Mouse (Mus musculus) T-helper 17 cell (primary cell): ENCODE results near the gene R3hcc1l.

Experiments
- in situ Hi-C, 2 experiments: fragments of 300-600 bp; cut with MboI, MseI; formaldehyde crosslinking; loops; 1 replicate in 1 of 2; 2 replicates in 1 of 2; pipeline ENCODE4 v1.15.1; 2025; ENCODE audit warnings: high pct_unique_total_duplicates in 2 of 2

The R3hcc1l gene

DNA sequence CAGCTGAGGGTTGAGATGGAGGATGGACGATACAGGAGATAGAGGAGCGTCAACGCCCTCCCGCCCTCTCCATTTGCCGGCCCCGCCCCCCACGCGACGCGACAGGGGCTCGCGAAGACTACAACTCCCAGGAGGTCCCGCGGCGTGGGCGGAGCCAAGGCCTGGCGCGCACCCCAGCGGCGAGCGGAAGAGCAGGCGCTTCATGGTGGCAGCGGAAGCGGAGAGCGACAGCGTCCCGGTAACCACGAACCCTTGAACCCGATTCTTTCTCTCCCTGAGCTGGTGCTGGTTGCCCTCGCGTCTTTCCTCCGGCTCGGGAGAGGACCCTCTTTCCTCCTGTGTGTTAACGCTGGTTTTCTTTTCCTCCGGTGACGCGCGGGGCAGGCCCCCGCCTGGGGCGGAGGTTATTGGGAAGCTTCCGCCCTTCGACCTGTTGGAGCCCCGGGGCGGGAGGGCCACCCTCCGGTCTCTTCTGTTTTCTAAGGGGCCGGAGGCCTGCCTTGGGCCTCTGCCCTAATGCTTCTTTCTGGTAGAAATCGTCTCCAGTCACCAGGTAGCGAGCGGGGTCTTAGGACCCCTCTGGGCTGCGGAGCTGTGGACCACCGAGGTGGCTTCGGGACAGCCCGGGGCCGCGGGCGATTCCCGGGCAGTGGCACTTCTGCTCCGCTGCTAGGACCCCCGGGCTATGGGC is at the start of gene R3hcc1l:
Gene R3hcc1l, plus strand, starts transcription at position 140 of the 691 bp plus-strand sequence.
- in situ Hi-C loops, result loop anchor here in 1 of 2 experiments (10.0 kb wide), 1 partner anchor 256 kb away; the partner anchor contains the start of gene Hps1

DNA sequence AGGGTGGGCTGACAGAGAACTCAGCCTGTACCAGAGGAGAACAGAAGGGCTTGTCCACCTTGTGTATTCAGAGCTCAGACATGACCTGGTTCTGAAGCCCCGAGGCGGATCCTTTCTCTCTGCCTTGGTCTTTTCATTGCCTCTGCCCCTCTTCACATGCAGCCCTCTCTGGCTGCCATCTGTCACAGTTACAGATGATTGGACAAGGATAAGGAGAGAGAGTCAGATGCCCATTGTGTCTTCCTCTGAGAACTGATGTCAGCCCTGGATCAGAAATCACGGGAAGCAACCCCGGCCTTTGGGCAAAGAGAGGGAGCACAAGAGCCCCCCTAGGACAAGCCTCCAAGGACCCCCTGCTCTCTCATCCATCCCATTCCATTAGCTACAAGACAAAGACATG is 47.0 kb upstream of the R3hcc1l start:
- in situ Hi-C loops, result no loop called here

DNA sequence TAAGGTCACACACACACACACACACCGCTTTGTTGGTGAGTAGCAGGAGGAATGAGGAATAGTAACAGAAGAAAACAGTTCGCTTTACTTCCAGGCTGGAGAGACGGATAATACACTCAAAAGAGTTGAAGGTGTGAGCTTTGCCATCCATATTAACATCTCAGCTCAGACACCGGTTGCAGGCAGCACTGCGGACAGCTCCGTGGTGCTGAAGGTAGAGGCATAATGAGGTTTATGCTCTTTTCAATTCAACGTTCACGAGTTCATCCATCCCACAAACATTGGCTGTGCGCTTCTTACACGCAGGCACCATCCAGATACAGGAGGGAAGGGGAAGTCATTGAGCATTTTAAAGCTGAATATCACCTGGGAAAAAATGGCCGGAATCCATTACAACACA is 45.7 kb upstream of the R3hcc1l start:
- in situ Hi-C loops, result no loop called here

DNA sequence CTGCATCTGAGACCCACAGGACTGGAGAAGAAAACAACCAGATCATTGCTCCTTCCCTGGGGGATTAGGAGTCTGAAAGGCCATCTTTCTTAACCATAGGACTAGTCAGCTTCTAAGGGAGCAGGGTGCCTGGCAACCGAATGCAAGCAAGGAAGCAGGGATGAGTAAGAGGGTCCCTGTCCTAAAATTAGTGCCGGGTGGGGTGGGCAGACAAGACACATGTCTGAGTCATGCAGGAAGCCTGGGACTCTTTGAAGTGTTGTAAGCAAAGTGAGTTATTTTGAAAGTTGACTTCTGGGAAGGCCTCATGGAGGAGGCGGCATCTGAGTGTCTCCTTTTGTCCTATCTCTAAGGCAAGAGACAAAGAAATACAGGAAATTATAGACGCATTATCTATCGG is 40.8 kb upstream of the R3hcc1l start:
- in situ Hi-C loops, result no loop called here

GRCm38 (mm10) chr19:42478303-42478702 is 40.3 kb upstream of the R3hcc1l start:
- in situ Hi-C loops, result no loop called here

DNA sequence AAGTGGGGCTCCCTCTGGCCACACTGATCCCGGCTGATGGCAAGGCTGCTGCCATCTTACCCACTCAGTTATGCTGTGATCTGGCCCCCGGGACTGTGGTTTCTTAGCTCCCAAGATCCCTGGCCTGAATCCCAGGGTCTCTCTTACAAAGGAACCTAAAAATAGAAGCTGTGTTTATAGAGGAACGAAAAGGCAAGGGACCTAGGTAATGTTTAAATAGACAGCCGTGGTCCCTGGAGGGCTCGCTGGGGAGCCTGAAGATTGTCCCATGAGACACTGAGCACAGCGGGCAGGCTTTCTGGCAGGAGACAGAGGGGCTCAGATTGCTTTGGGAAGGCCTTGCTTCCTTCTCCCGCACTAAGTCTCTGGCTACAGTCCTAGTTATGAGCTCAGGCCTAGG is 33.1 kb upstream of the R3hcc1l start:
- in situ Hi-C loops, result no loop called here

DNA sequence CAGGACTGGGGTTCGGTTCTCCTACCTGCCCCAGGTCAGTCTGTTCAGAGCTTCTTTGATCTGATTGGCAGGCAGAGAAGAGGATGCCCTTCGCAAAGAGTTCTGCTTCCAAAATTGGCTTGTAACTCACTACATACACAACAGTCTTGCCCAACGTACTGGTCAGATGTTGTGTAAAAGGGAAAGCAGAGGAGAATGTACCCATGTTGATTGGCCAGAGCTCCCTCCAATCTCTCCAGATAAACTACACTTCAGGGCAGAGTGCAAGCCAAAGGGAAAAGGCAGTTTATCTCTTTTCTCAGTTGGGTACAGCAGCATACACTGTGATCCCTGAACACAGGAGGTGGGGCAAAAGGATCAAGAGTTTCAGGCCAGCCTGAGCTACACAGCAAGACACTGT is 31.3 kb upstream of the R3hcc1l start:
- in situ Hi-C loops, result no loop called here

DNA sequence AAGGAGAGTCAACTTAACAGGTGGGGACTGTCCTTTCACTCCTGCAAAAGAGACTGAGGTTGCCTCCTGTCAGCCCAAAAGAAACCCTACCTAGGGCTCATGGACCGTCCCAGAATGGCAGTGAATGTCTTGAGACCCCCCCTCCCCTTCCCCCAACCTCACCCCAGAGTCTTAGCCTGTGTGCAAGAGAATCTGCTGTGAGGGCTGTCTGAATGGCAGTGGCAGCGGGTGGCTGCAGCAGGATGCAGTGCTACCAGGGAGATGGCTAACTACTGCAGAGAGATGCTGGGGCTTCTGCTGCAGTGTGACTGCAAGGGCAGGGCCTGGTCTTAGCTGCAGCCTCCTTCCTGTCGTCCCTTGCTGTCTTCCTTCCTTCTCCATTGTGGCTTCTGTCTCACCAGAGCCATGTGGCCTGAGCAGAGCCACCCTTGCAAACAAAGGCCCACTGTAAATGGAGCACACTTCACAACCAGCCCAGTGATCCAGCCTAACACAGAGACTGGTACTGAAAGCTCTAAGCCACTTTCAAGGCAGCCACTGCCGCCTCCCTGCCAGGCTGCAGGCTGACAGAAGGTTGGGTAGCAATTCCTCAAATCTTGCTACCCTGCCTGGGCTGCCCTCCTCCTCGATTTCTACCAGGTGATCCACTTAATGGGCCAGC is 25.2 kb upstream of the R3hcc1l start:
- in situ Hi-C loops, result no loop called here

- in situ Hi-C loops, result no loop called here
Measured at GRCm38 (mm10) chr19:42504156-42504555, 14.4 kb upstream of the R3hcc1l start.

GRCm38 (mm10) chr19:42509625-42510024 is 8.9 kb upstream of the R3hcc1l start:
- in situ Hi-C loops, result loop anchor here in 1 of 2 experiments (10.0 kb wide), 1 partner anchor 265 kb away; the partner anchor contains the start of gene Hps1

DNA sequence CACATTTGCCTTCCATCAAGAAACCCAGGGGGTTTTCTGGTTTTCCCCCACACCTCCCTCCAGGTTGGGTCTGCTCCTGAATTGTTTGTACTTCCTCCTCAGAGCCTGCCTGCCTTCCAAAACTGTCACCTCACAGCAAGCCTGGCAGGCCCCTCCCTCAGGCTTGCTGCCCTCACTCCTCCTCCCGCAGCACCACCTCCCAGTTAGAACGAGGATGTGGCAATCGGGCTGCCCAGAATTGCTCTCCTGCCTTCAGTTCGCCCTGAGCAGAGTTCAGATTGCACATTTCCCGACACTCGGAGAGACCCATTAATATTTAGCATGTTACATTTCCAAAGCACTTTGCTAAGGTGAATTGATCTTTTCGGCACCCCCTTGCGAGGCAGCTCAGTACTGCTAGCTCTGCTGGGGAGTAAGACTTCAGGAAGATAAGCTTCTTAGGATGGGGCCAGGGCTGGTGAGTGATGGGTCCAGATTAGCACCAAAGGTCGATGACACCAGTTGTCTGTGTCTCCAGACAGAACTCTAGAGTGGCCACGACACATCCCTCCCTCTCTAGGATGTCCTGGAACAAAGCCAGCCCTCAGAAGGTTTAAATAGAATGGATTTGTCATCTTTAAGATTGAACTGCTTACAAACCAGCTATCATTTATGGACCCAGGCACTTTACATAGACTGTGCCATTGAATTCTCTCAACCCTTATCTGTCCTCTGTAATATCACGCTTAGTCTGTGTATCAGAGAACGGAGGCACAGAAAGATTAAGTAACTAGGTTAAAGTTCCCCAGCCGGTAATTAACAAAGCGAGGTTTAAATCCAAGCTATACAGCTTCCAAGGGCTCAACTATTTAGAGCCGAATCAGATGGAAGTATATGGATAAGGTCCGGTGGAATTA is 8.0 kb upstream of the R3hcc1l start:
- in situ Hi-C loops, result loop anchor here in 1 of 2 experiments (10.0 kb wide), 1 partner anchor 264 kb away; the partner anchor contains the start of gene Hps1

DNA sequence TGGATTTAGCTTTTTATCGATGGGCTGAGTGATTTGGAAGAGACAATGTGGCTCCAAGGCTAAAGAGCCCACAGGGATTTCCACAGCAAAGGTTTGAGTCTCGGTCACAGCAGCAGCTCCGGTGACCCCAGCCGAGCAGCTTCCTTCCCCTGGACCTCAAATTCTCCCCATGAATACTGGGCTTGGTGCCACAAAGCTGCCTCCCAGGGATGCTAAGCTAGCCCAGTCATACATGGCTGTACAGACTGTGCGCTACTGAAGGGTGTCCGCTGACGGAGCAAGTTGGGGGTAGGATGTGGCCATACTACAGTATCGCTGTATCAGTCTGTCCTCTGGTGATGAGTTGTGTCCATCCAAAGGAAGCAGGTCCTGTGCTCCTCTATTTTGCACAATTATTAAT is 2.9 kb upstream of the R3hcc1l start:
- in situ Hi-C loops, result loop anchor here in 1 of 2 experiments (10.0 kb wide), 1 partner anchor 259 kb away; the partner anchor contains the start of gene Hps1

- in situ Hi-C loops, result loop anchor here in 1 of 2 experiments (10.0 kb wide), 1 partner anchor 259 kb away; the partner anchor contains the start of gene Hps1
Measured at GRCm38 (mm10) chr19:42516121-42516520, 2.4 kb upstream of the R3hcc1l start.

DNA sequence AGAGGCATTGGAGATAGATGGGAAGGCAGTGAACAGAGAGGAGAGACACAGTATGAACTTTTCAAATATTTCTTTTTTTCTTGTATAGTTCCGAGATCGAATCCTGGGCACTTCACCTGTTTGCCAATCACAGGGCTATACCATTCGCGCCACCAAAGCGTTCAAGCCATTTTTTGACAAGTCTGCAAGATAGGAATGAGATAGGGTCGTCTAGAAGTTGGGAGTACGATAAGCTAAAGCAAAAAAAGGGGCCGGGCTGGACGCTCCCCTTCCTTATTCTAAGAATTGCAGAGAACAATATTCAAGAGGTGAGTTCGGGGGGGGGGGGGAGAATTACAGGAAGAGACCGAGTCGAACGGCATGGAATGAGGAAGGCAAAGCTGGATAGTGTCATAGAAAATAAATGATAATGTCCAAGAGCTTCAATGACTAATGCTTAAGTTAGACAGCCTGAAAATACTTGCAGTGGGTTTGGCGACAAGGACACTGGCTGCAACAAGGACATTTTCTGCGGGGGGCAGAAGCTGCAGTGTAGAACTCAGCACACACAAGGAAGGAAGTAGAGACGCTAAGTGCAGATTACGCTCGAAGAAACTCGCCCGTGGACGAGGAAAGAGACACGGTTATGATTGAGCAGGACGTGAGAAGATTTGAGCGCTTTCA is 471 bp upstream of the R3hcc1l start:
- in situ Hi-C loops, result loop anchor here in 1 of 2 experiments (10.0 kb wide), 1 partner anchor 257 kb away; the partner anchor contains the start of gene Hps1

GRCm38 (mm10) chr19:42519760-42520159 is 1.2 kb downstream of the R3hcc1l start:
- in situ Hi-C loops, result loop anchor here (5.0 to 10.0 kb wide), 3 partner anchors 248 to 1855 kb away; partner anchors contain the start of gene Hps1 (in 1 of the 2)

- in situ Hi-C loops, result loop anchor here in 1 of 2 experiments (5.0 to 10.0 kb wide), 2 partner anchors 243 to 1860 kb away; no protein-coding TSS in a partner anchor
Measured at GRCm38 (mm10) chr19:42524703-42525102, 6.1 kb downstream of the R3hcc1l start.

GRCm38 (mm10) chr19:42529992-42530437 is 11.5 kb downstream of the R3hcc1l start:
- in situ Hi-C loops, result loop anchor here (10.0 kb wide), 2 partner anchors 1025 to 1865 kb away; no protein-coding TSS in a partner anchor

DNA sequence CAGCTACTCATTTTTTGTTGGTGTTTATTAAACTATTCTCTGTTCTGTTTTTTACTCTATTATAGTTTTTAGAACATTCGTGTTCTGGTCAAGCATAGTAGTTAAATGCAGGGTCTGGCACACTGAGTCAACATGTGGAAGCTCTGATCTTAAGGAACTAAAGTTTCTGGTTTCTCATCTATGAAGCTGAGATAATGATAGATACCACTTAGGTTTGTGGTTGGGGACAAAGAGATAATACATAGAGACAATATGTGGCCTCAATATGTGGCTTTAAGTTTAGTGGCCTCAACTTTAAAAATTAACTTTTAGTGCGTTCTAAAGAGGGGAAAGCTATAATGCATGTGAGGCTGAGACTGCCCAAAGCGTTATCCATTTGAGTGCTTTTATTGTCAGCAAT is 15.9 kb downstream of the R3hcc1l start:
- in situ Hi-C loops, result loop anchor here in 1 of 2 experiments (10.0 kb wide), 1 partner anchor 1030 kb away; no protein-coding TSS in a partner anchor

DNA sequence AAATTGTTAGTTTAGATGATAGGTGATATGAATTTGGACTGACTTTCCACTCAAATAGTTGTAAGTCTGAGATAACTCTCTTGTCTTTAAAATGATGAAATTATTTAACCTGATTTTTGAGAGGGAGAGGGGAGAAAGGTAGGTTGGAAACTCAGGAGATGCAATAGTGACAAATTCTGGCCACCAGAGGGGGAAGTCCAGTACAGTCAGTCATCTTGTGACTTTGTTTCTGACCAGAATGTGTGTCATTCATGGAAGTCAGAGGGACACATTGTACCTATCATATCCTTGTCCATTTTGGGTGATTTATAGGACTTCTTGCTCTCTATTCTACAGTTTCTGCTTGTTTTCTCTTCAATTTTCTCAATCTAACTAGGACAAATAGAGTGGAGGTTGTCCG is 19.0 kb downstream of the R3hcc1l start:
- in situ Hi-C loops, result loop anchor here in 1 of 2 experiments (10.0 kb wide), 1 partner anchor 1033 kb away; no protein-coding TSS in a partner anchor

DNA sequence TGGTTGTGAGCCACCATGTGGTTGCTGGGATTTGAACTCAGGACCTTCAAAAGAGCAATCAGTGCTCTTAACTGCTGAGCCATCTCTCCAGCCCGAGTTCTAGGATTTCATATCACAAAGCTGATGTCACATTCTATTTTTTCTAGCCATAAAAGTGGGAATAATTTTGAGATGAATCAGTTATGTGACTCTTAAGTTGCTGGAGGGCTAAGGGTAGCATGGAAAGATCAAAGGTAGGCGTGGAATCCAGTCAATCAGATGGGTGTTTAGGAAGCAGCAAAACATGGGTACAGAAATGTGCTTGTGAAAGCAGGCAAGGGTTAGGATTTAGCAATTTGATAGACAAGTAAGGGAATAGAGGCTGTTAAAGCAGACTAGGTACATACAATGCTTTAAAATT is 20.4 kb downstream of the R3hcc1l start:
- in situ Hi-C loops, result loop anchor here in 1 of 2 experiments (10.0 kb wide), 1 partner anchor 1034 kb away; no protein-coding TSS in a partner anchor
